Mouse (Mus musculus): Measurements from ENCODE around the gene Stom. TPM values are rescaled to one million over a fixed set of nuclear protein-coding genes. Genes with fewer than 3 reads are reported as not detected.
A peak's percentile ranks its signal among the peaks of the same experiment; 100 is the strongest.

Gene Stom
- polyA plus RNA-seq, 1 experiment from 2014 or later = 42.2 TPM

DNA sequence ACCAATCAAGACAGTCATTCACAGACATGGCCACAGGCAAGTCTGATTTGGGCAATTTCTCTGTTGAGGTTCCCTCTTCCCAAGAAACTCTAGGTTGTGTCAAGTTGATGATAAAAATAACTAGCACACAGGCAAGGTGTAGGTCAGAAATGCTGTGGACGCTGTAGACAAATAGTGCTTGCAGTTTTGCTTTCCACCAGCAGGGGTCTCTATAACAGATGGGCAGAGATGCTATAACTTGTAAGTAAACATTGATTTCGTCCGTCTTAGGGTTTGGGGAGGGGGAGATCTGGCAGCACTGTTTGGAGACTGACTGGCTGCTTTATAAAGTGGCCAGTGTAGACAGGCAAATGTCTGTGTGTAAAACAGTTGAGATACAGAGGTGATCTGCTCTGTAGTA is 44.9 kb downstream of the Stom start:
- Histone ChIP-seq H3K27me3 (replicated peaks) (peaks cover 8% of the 10 kb centered on the region), H3K9ac (no peak overlapping the region), H3K9me3 (replicated peaks) (no peaks in the 10 kb centered on the region), H3K36me3 (peaks cover 55% of the 10 kb centered on the region), H3K27ac (ENCODE audit: poor library complexity, severe bottlenecking) (peak overlapping the region; percentile 61; the same call in 1 of the 2 replicates), H3K4me2 (no peak overlapping the region), H3K4me1 (replicated peaks) (peaks cover 22% of the 10 kb centered on the region), H3K4me3 (no peak overlapping the region)
- WGBS = 27% methylated on average over 3 of the region's 3 CpGs
- ATAC-seq (ENCODE audit: insufficient number of reproducible peaks, low FRiP score) = no peak

DNA sequence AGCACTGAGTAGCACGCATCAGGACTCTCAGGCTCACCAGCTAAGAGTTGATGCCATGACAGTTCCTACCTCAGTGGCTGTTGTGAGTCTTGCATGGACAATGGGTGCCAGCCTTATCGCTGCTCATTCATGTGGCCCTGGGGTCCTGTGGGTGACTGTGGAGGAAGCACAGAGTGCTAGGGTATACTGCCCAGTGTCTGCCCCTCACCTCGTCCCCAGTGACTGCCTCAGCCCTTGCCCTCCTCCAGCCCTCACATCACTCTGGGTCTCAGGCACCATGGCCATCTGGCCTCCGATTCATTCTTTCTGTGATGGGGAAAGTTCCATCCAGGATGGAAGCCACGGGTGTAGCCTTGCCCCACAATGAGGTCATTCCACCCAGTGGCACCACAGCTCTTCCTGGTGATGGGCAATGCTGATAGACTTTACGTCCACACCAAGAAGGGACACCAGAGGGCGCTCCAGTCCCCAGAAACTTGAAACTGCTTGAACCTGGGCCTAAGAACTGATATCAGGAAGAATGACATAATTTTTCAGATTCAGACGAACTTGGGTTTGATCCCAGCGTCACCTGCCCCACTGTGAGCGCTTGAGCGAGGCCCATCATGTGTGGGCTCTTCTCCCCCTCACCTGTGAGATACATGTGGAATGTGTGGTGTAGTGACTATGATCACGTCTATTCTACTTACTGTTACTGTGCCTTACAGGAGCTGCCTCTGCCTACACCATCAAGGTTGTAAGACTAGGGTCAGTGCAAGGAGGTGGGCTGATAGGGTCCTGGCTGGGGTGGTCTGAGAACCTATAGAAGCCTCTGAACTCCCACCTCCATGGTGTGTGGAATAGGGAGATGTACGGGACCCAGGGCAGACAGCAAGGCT is 47.8 kb downstream of the Stom start:
- Histone ChIP-seq H3K9me3 (replicated peaks) (no peaks in the 10 kb centered on the region), H3K4me3 (no peak overlapping the region), H3K4me1 (replicated peaks) (peaks cover 22% of the 10 kb centered on the region), H3K27ac (ENCODE audit: poor library complexity, severe bottlenecking) (no peak overlapping the region), H3K27me3 (replicated peaks) (peaks cover 10% of the 10 kb centered on the region), H3K9ac (no peak overlapping the region), H3K36me3 (peaks cover 46% of the 10 kb centered on the region), H3K4me2 (no peak overlapping the region)
- 33% methylated on average over 13 of the region's 13 CpGs for WGBS
- ATAC-seq (ENCODE audit: insufficient number of reproducible peaks, low FRiP score) = no peak

DNA sequence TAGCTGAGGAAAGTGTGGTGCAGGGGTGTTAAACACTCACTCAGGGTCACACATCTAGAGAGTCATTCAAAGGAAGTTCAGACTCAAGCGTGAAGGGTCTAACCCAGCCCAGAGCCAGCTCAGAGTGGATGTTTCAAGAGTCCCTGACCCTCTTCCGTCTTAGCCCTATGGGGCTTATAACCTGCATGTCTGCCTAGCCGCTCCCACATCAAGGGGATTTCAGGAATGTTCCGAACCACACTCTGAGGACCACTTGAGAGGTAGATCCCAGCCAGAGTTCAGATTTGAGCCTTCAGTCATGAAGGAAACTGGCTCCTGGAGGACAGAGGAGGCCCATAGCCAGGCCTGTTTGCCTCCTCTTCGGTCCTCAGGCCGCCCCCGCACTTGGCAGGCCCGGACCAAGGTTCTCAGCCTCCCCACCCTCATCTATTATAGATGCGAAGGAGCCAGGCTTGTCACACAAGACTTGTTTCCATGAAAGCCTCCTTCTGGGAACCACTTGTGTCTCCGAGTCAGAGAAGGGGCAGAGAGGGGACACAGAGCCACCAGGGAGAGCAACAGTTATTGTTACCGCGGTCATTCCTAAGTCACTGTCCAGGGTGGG is 49.7 kb downstream of the Stom start:
- H3K4me2 ChIP-seq = no peak overlapping the region
- H3K4me3 ChIP-seq = no peak overlapping the region
- 81% methylated on average over 12 of the region's 12 CpGs for WGBS
- ATAC-seq (ENCODE audit: insufficient number of reproducible peaks, low FRiP score) = no peak
- peaks cover 38% of the 10 kb centered on the region for H3K36me3 ChIP-seq
- no peak overlapping the region for H3K27ac ChIP-seq (ENCODE audit: poor library complexity, severe bottlenecking)
- no peak overlapping the region for H3K9ac ChIP-seq
- peaks cover 23% of the 10 kb centered on the region for H3K4me1 ChIP-seq (replicated peaks)
- H3K27me3 ChIP-seq (replicated peaks) = peaks cover 28% of the 10 kb centered on the region
- no peaks in the 10 kb centered on the region for H3K9me3 ChIP-seq (replicated peaks)

DNA sequence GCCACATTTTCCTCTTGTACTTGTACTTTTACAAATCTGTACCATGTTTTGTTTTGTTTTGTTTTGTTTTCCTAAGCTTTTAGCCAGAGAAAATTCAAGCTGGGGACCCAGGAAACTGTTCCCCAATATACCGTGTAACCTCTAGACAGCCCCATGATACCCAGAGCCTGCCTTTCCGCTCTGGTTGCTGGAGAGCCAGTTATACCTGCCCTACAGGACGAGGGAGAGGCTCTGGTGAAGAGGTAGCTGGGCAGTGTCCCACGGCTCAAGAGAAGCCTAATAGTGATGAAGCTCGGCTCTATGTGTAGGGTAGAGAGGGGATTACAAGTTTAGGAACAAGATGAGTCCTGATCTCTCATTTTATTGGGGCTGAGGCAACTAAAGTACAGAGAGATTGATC is 51.6 kb downstream of the Stom start:
- 74% methylated on average over 5 of the region's 5 CpGs for WGBS

DNA sequence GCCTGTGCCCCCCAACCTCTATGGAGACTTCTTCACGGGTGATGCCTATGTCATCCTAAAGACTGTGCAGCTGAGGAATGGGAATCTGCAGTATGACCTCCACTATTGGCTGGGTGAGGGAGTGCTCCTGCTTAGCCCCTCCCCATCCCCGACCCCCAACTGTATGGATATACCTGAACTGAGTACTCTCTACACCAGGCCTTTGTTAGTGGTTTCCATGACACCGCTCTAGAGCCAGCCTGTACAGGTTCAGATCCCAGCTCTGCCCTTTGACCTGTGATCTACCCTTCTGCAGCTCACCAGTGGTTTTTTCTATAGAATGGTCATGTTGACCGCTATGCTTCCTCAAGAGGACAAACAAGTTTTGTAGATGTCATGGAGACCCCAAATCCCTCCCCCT is 52.8 kb downstream of the Stom start:
- 0 out of 2 replicates have a peak overlapping the region, but pooled peaks have one; percentile 25 for H3K9ac ChIP-seq
- H3K27me3 ChIP-seq (replicated peaks) = peaks cover 50% of the 10 kb centered on the region
- no peak overlapping the region for H3K4me2 ChIP-seq
- no peaks in the 10 kb centered on the region for H3K9me3 ChIP-seq (replicated peaks)
- H3K4me3 ChIP-seq = no peak overlapping the region
- no peak for ATAC-seq (ENCODE audit: insufficient number of reproducible peaks, low FRiP score)
- H3K4me1 ChIP-seq (replicated peaks) = peaks cover 21% of the 10 kb centered on the region
- 79% methylated on average over 4 of the region's 4 CpGs for WGBS
- H3K36me3 ChIP-seq = peaks cover 21% of the 10 kb centered on the region
- H3K27ac ChIP-seq (ENCODE audit: poor library complexity, severe bottlenecking) = no peak overlapping the region

More for the DNA sequence above, 51.6 kb downstream of the Stom start:
- no peak overlapping the region for H3K9ac ChIP-seq
- H3K27me3 ChIP-seq (replicated peaks) = peaks cover 46% of the 10 kb centered on the region
- no peak overlapping the region for H3K4me2 ChIP-seq
- H3K4me1 ChIP-seq (replicated peaks) = peaks cover 23% of the 10 kb centered on the region
- no peaks in the 10 kb centered on the region for H3K9me3 ChIP-seq (replicated peaks)
- ATAC-seq (ENCODE audit: insufficient number of reproducible peaks, low FRiP score) = no peak
- H3K36me3 ChIP-seq = peaks cover 23% of the 10 kb centered on the region
- no peak overlapping the region for H3K27ac ChIP-seq (ENCODE audit: poor library complexity, severe bottlenecking)
- no peak overlapping the region for H3K4me3 ChIP-seq

DNA sequence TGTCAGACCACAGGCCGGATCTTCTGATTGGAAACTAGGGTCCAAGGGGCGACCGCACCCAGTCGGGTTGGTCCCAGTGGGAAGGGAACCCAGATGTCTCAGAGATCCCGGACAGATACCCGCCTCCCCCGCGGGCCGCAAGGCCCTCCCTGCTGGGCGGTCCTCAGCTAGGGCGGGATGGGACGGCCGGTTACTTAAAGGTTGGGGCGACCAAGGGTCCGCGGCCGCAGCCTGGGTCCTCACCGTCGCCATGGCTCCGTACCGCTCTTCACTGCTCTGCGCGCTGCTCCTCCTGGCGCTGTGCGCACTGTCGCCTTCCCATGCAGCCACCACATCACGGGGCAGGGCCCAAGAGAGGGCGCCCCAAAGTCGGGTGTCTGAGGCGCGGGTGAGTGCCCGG is 54.6 kb downstream of the Stom start:
- Histone ChIP-seq H3K9ac (peak overlapping the region; percentile 62), H3K4me3 (peak overlapping the region; percentile 47), H3K9me3 (replicated peaks) (no peaks in the 10 kb centered on the region), H3K27me3 (replicated peaks) (peaks cover 50% of the 10 kb centered on the region), H3K36me3 (peaks cover 21% of the 10 kb centered on the region), H3K4me1 (replicated peaks) (peaks cover 28% of the 10 kb centered on the region), H3K27ac (ENCODE audit: poor library complexity, severe bottlenecking) (no peak overlapping the region), H3K4me2 (peak overlapping the region; percentile 85)
- ATAC-seq (ENCODE audit: insufficient number of reproducible peaks, low FRiP score) = peak; percentile 27
- WGBS = 2% methylated on average over 32 of the region's 32 CpGs

DNA sequence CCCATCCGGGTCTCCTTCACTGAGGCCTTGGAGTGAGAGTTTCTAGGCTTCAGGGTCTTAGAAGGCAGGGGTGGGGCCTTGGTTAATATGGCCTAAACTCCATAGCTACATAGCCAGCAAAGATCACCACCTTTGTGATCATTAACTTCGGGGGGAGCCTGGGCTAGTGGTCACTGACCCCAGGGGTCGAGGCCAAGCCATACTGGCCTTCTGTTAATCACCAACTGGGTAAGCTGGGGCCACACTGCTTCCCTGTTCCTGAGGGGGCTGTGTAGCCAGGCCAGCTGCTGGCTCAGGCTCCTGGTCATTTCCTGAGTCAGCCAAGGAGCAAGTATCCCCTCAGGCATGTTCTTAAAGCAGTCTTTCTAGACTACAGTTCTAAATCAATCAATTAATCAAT is 56.8 kb downstream of the Stom start:
- ATAC-seq (ENCODE audit: insufficient number of reproducible peaks, low FRiP score) = no peak
- Histone ChIP-seq H3K4me3 (no peak overlapping the region), H3K27ac (ENCODE audit: poor library complexity, severe bottlenecking) (no peak overlapping the region), H3K27me3 (replicated peaks) (peaks cover 44% of the 10 kb centered on the region), H3K9me3 (replicated peaks) (no peaks in the 10 kb centered on the region), H3K4me2 (no peak overlapping the region), H3K4me1 (replicated peaks) (peaks cover 33% of the 10 kb centered on the region), H3K9ac (no peak overlapping the region), H3K36me3 (peaks cover 2% of the 10 kb centered on the region; the same call in 1 of the 2 replicates)
- 61% methylated on average over 3 of the region's 3 CpGs for WGBS

DNA sequence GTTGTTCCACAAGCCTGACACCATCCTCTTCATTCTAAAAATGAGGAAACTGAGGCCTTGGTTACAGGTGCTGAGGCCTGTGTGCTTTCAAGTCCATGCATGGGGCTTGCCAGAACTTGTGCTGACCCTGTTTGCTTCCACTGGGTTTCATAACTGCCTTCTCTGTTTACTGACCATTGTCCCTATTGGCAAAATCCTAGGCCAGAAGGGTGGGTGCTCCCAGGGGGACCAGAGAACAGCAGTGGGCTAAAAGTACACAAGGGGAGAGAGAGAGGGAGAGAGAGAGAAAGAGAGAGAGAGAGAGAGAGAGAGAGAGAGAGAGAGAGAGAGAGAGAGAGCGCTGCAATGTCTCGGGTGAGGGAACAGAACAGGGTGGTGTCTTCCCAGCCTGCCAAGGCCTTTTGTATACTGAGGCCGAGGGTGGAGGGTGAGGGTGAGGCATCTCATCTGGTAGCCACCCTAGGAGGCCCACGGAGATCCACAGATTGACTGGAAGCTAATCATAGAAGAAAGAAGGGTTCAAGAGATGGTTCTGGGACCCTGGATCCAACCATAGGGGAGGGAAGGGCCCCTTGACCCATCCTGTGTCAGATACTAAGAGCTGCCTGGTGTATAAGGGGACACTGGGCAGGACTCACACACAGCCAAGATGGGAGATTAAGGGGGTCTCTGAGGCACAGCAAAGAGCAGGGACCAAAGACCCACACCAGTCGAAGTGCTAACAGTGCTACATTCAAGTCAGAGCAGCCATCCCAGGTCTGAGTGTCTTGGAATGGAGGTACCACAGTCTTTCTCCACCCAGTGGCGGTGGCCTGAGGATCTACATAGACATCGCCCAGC is 58.2 kb downstream of the Stom start:
- peaks cover 42% of the 10 kb centered on the region for H3K4me1 ChIP-seq (replicated peaks)
- peaks cover 36% of the 10 kb centered on the region for H3K27me3 ChIP-seq (replicated peaks)
- no peak overlapping the region for H3K27ac ChIP-seq (ENCODE audit: poor library complexity, severe bottlenecking)
- no peaks in the 10 kb centered on the region for H3K36me3 ChIP-seq
- H3K4me3 ChIP-seq = no peak overlapping the region
- no peak for ATAC-seq (ENCODE audit: insufficient number of reproducible peaks, low FRiP score)
- 79% methylated on average over 7 of the region's 7 CpGs for WGBS
- H3K4me2 ChIP-seq = no peak overlapping the region
- H3K9me3 ChIP-seq (replicated peaks) = no peaks in the 10 kb centered on the region
- no peak overlapping the region for H3K9ac ChIP-seq

DNA sequence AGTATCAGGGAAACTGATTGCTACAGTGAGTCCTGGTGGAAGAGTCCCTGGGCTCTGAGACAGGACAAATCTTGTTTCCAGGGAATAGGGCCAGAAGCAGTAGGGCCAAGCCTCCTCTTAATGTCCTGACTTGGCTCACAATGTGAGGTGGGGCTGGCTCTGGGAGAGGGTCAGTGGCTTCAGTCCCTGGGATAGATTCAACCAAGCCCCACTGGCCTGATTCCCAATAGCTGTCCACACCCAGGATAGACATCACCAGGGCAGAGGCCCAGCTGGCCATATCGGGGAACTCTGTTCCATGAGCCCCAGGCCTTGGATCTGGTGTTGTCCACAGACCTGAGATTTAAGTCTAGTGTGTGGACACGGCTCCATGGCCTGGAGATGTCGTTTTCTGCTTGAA is 59.1 kb downstream of the Stom start:
- no peaks in the 10 kb centered on the region for H3K9me3 ChIP-seq (replicated peaks)
- ATAC-seq (ENCODE audit: insufficient number of reproducible peaks, low FRiP score) = 0 out of 2 replicates have a peak, but pooled peaks have one; percentile 36
- H3K4me2 ChIP-seq = no peak overlapping the region
- no peaks in the 10 kb centered on the region for H3K36me3 ChIP-seq
- WGBS = 50% methylated on average over 3 of the region's 3 CpGs
- 0 out of 2 replicates have a peak overlapping the region, but pooled peaks have one; percentile 38 for H3K9ac ChIP-seq
- peaks cover 27% of the 10 kb centered on the region for H3K27me3 ChIP-seq (replicated peaks)
- H3K4me3 ChIP-seq = no peak overlapping the region
- peak overlapping the region; percentile 40 for H3K27ac ChIP-seq (ENCODE audit: poor library complexity, severe bottlenecking)
- H3K4me1 ChIP-seq (replicated peaks) = peaks cover 43% of the 10 kb centered on the region

DNA sequence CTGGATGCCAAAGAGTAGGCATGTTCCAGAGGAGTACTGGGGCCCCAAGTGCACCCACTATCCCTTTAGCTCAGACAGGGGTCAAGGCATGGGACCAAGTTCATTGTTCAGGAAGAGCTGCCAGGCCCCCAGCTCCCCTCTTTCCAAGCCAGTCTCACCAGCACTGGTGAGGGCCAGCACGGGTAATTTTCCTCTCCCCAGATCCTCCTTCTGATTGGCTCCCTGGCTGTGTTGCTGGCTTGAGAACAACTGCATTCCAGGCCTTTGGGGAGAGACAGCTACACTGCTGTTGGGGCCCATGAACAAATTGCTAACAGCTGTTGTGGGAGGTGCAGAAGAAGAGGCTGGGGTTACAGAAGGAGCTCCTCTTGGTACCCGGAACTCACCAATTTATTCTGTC is 63.2 kb downstream of the Stom start:
- no peaks in the 10 kb centered on the region for H3K36me3 ChIP-seq
- H3K4me1 ChIP-seq (replicated peaks) = peaks cover 74% of the 10 kb centered on the region
- no peaks in the 10 kb centered on the region for H3K27me3 ChIP-seq (replicated peaks)
- H3K27ac ChIP-seq (ENCODE audit: poor library complexity, severe bottlenecking) = peak overlapping the region; percentile 68
- H3K4me2 ChIP-seq = no peak overlapping the region
- no peaks in the 10 kb centered on the region for H3K9me3 ChIP-seq (replicated peaks)
- WGBS = 22% methylated on average over 2 of the region's 2 CpGs
- H3K4me3 ChIP-seq = no peak overlapping the region
- H3K9ac ChIP-seq = no peak overlapping the region
- ATAC-seq (ENCODE audit: insufficient number of reproducible peaks, low FRiP score) = no peak

DNA sequence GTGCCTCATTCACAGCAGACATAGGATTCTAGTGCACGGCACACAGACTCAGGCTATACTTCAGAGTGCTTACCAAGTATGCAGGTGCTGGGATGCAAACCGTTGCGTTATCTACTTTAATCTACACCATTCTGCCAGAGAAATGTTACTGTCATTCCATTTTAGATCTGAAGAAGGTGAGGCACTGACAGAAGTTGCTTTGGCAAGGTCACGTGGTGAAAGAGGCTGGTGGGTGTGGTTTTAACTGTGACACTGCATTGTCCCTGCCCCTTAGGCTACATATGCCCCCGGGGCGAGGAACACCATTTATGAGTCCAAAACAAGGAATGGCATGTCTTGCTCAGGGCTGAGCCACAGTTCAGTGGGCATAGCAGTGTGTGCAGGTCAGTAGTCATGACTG is 63.9 kb downstream of the Stom start:
- Histone ChIP-seq H3K9ac (no peak overlapping the region), H3K36me3 (no peaks in the 10 kb centered on the region), H3K9me3 (replicated peaks) (no peaks in the 10 kb centered on the region), H3K4me2 (no peak overlapping the region), H3K27ac (ENCODE audit: poor library complexity, severe bottlenecking) (no peak overlapping the region), H3K4me1 (replicated peaks) (peaks cover 76% of the 10 kb centered on the region), H3K27me3 (replicated peaks) (no peaks in the 10 kb centered on the region), H3K4me3 (no peak overlapping the region)
- 80% methylated on average over 6 of the region's 6 CpGs for WGBS
- ATAC-seq (ENCODE audit: insufficient number of reproducible peaks, low FRiP score) = no peak

All from heart, embryonic 12.5 days (tissue).